Mouse (Mus musculus) stomach, postnatal 0 days (tissue): ENCODE measurements around the gene Vapa. TPM values are rescaled to one million over a fixed set of nuclear protein-coding genes. Genes with fewer than 3 reads are reported as not detected.
"Not testable (repeated sequence)": the region's sequence is repeated elsewhere in the genome, so short reads cannot be mapped to it uniquely, and the experiment has no call there.

Experiments used
- ATAC-seq: fragments of 200-750 bp; cut with Nextera tagmentation; 2 replicates; pipeline ENCODE4 v1.8.0; 2017; ENCODE audit not compliant: low FRiP score, low TSS enrichment
- DNase-seq: peaks from one replicate; pipeline ENCODE4 v3.0.0-alpha.2; 2016; ENCODE audit warnings: low spot score
- H3K27ac ChIP-seq: fragments of 300-500 bp; sonication (generic); replicated peaks from 2 replicates; pipeline ENCODE4 v1.5.1; 2014; ENCODE audit warnings: mild to moderate bottlenecking, control low read depth
- H3K27me3 ChIP-seq: fragments of 300-500 bp; sonication (generic); 2 replicates; pipeline ENCODE4 v1.6.1; 2014; ENCODE audit warnings: low read length; ENCODE audit not compliant: control insufficient read depth, insufficient read depth
- H3K36me3 ChIP-seq: fragments of 300-500 bp; sonication (generic); 2 replicates; pipeline ENCODE4 v1.6.1; 2014; ENCODE audit warnings: low read length, mixed read lengths; ENCODE audit not compliant: control insufficient read depth, insufficient read depth
- H3K4me1 ChIP-seq: fragments of 300-500 bp; sonication (generic); replicated peaks from 2 replicates; pipeline ENCODE4 v1.6.1; 2014; ENCODE audit warnings: antibody characterized with exemption; ENCODE audit not compliant: control insufficient read depth, insufficient read depth
- H3K4me2 ChIP-seq: fragments of 300-500 bp; sonication (generic); replicated peaks from 2 replicates; pipeline ENCODE4 v1.6.1; 2014; ENCODE audit warnings: low read depth, mild to moderate bottlenecking, control low read depth, moderate library complexity
- H3K4me3 ChIP-seq: fragments of 300-500 bp; sonication (generic); 2 replicates; pipeline ENCODE4 v1.5.1; 2014; ENCODE audit warnings: low read depth, low read length, control low read depth
- H3K9ac ChIP-seq: fragments of 300-500 bp; sonication (generic); 2 replicates; pipeline ENCODE4 v1.6.1; 2014; ENCODE audit warnings: mild to moderate bottlenecking, low read length, control low read depth, mixed read lengths
- H3K9me3 ChIP-seq: fragments of 300-500 bp; sonication (generic); 2 replicates; pipeline ENCODE4 v1.6.1; 2016; ENCODE audit warnings: low read length; ENCODE audit not compliant: control insufficient read depth
- CTCF ChIP-seq: IDR thresholded peaks from 2 replicates; pipeline ENCODE4 v1.5.1; 2016; ENCODE audit warnings: antibody characterized with exemption, low read depth, mild to moderate bottlenecking, moderate library complexity
- EP300 ChIP-seq: optimal IDR thresholded peaks from 2 replicates; pipeline ENCODE3; 2016; ENCODE audit warnings: antibody characterized with exemption
- WGBS: fragments of 180-500 bp; shearing (Covaris S2); extraction: QIAGEN DNeasy Blood & Tissue Kit; methylation state at CpG from one replicate; pipeline ENCODE4 v1.1.7; 2014; 5-methylcytosine and 5-hydroxymethylcytosine counted together
- polyA plus RNA-seq: library from polyadenylated mRNA; unstranded; fragments of >200 nt; fragmentation: Nextera tagmentation; extraction: Ambion mirVana; gene quantifications from 2 replicates; pipeline ENCODE4 v1.2.1, GENCODE M21; 2015

The Vapa gene
- polyA plus RNA-seq, 1 experiment from 2014 or later = 203 TPM

- H3K4me1 ChIP-seq = no peaks in the 10 kb centered on the region
Measured at GRCm38 (mm10) chr17:65629943-65630342, 16.6 kb upstream of the Vapa start.

GRCm38 (mm10) chr17:65628823-65629532, 15.6 kb upstream of the Vapa start:
- not testable (repeated sequence) for H3K36me3 ChIP-seq, H3K9ac ChIP-seq, H3K27ac ChIP-seq, ATAC-seq, DNase-seq, H3K4me3 ChIP-seq, H3K4me2 ChIP-seq, H3K4me1 ChIP-seq, H3K9me3 ChIP-seq, H3K27me3 ChIP-seq
- 64% methylated on average over 13 of the region's 13 CpGs for WGBS

More at GRCm38 (mm10) chr17:65629943-65630342, 16.6 kb upstream of the Vapa start:
- WGBS = 74% methylated on average over 6 of the region's 6 CpGs
- no peak for TF ChIP-seq CTCF
- no peak for TF ChIP-seq EP300
- DNase-seq (no peak), ATAC-seq (no peak)
- H3K36me3 ChIP-seq = no peaks in the 10 kb centered on the region
- H3K27me3 ChIP-seq = no peaks in the 10 kb centered on the region
- no peak overlapping the region for H3K4me3 ChIP-seq
- no peaks in the 10 kb centered on the region for H3K9me3 ChIP-seq
- no peak overlapping the region for H3K4me2 ChIP-seq
- no peak overlapping the region for H3K27ac ChIP-seq
- H3K9ac ChIP-seq = no peak overlapping the region

- no peak overlapping the region for H3K27ac ChIP-seq
- H3K4me2 ChIP-seq = no peak overlapping the region
- WGBS = 88% methylated on average over 6 of the region's 6 CpGs
- peak; percentile 6 for DNase-seq
- TF ChIP-seq EP300 = no peak
- TF ChIP-seq CTCF = no peak
- H3K27me3 ChIP-seq = no peaks in the 10 kb centered on the region
- no peak for ATAC-seq
- H3K9me3 ChIP-seq = no peaks in the 10 kb centered on the region
- H3K4me3 ChIP-seq = no peak overlapping the region
- H3K9ac ChIP-seq = no peak overlapping the region
- no peaks in the 10 kb centered on the region for H3K36me3 ChIP-seq
- H3K4me1 ChIP-seq = no peaks in the 10 kb centered on the region
Measured at GRCm38 (mm10) chr17:65626301-65626700, 12.9 kb upstream of the Vapa start.

GRCm38 (mm10) chr17:65625563-65625962, 12.2 kb upstream of the Vapa start:
- Histone ChIP-seq H3K36me3 (no peaks in the 10 kb centered on the region), H3K4me1 (no peaks in the 10 kb centered on the region), H3K27me3 (no peaks in the 10 kb centered on the region), H3K4me3 (no peak overlapping the region), H3K9ac (no peak overlapping the region), H3K4me2 (no peak overlapping the region), H3K9me3 (no peaks in the 10 kb centered on the region), H3K27ac (no peak overlapping the region)
- no peak for TF ChIP-seq CTCF
- TF ChIP-seq EP300 = no peak
- no peak for DNase-seq
- 82% methylated on average over 6 of the region's 6 CpGs for WGBS
- ATAC-seq = no peak

GRCm38 (mm10) chr17:65623130-65623529, 9.8 kb upstream of the Vapa start:
- no peak for ATAC-seq
- Histone ChIP-seq H3K27me3 (no peaks in the 10 kb centered on the region), H3K27ac (no peak overlapping the region), H3K36me3 (no peaks in the 10 kb centered on the region), H3K9ac (no peak overlapping the region), H3K4me1 (no peaks in the 10 kb centered on the region), H3K4me3 (no peak overlapping the region), H3K4me2 (no peak overlapping the region), H3K9me3 (no peaks in the 10 kb centered on the region)
- DNase-seq = no peak
- TF ChIP-seq EP300 (no peak), CTCF (no peak)

GRCm38 (mm10) chr17:65618431-65618830, 5.1 kb upstream of the Vapa start:
- H3K9ac ChIP-seq = no peak overlapping the region
- no peak overlapping the region for H3K4me2 ChIP-seq
- no peaks in the 10 kb centered on the region for H3K4me1 ChIP-seq
- no peaks in the 10 kb centered on the region for H3K9me3 ChIP-seq
- no peak overlapping the region for H3K27ac ChIP-seq
- DNase-seq (no peak), ATAC-seq (no peak)
- H3K4me3 ChIP-seq = no peak overlapping the region
- H3K36me3 ChIP-seq = no peaks in the 10 kb centered on the region
- WGBS = 69% methylated on average over 2 of the region's 2 CpGs
- TF ChIP-seq EP300 (no peak), CTCF (no peak)
- H3K27me3 ChIP-seq = no peaks in the 10 kb centered on the region
